Mouse (Mus musculus) ES-CJ7 (cell line): ENCODE data around the gene Cphx1.
"Not testable (repeated sequence)": the region's sequence is repeated elsewhere in the genome, so short reads cannot be mapped to it uniquely, and the experiment has no call there.

Source experiments
- DNase-seq: peaks from one replicate; pipeline ENCODE4 v3.0.0; 2011; ENCODE audit warnings: low read depth, low spot score

Gene Cphx1

DNA sequence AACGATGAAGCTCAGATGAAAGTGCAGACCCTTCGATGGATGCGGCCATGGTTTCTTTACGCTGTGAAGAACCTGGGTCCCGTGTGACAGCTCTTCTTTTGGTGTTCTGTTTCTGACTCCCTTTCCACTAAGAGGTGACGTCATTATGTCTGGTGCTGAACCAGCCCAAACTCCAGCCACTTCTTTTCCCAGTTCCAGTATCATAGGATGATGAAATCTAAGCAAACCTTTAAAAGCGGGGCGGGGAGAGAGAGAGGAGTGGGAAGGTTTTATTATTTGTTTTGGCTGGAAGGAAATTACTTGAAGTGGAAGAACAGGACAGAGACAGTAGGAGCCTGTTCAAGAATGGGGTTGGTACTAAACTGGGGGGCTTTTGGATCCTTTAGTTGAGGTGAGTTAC lies at the start of gene Cphx1:
Gene Cphx1, plus strand, starts transcription at position 301 of the 400 bp plus-strand sequence.
- not testable (repeated sequence) for DNase-seq

DNA sequence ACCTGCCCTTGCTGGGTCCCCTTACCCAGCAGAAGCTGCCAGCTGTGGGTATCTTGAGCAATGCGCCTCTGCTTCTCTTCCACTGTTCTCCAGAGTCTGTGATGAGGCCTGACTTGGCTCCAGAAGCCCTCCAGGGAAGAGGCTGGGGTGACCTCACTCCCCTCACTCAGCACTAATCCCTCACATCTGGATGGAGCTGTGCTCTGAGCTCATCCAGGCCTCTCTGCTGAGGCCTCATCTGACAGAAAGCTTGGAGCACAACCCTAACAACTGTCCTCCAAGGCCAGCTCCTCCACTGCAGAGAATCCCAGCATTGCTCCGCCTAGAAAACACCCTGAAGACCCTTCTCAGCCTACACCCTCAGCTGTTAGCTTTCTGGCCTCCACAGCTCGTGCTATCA lies 43.5 kb upstream of the Cphx1 start:
- not testable (repeated sequence) for DNase-seq

DNA sequence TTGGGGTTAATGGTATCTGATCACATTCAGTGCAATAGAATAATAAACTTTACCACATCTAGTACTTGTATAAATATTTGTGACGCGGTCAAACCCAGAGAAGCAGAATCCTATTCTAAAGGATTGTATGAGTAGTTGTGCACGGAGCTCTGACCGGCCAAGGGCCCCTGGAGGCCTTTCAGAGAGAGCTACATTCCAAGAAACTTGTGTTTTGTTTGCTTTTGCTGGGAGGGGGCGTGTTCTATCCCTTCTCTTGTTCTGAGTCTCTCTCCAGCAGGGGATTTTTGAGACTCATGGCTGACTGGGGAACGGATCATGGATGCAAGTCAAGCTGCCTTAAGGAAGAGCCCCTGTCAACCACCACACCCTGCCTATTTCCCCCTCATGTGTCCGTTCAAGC lies 42.4 kb upstream of the Cphx1 start:
- not testable (repeated sequence) for DNase-seq

DNA sequence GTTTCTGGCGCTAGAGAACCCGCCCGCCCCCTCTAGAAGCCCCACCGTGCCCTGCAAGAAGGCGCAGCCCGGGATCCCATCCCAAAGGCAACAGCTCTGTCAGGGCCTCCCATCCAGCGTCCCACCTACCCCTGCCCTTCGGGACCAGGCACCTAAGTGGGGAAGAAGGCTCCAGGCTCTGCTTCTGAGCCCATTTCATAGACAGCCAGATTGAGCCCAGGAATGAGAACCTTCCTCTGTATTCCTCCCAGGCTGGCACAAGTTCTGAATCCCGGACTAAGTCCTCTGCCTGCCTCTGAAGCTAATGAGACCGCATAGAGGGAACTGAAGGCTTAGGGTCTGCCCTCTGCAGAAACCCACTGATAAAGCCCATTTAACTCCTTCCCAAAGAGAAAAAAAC lies 35.1 kb upstream of the Cphx1 start, which contains the start of gene Plac9a:
Gene Plac9a, minus strand, starts transcription at position 101 of the 400 bp plus-strand sequence.
- DNase-seq, result not testable (repeated sequence)

DNA sequence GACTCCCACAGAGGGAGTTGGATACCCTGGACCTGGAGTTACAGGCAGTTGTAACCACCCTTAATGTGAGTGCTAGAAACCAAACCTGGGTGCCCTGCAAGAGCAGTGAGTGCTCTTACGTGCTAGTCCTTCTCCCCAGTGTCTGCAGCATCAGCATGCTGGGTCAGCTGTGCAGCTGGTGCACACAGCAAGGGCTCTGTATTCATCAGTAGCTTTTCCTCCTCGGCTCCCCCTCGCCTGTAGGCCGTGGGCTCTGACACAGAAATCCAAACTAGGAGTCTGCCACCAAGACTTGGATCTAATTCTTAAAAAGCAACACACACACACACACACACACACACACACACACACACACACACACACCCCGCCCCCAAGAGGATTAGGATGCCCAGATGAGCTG lies 32.9 kb upstream of the Cphx1 start:
- DNase-seq, result not testable (repeated sequence)

DNA sequence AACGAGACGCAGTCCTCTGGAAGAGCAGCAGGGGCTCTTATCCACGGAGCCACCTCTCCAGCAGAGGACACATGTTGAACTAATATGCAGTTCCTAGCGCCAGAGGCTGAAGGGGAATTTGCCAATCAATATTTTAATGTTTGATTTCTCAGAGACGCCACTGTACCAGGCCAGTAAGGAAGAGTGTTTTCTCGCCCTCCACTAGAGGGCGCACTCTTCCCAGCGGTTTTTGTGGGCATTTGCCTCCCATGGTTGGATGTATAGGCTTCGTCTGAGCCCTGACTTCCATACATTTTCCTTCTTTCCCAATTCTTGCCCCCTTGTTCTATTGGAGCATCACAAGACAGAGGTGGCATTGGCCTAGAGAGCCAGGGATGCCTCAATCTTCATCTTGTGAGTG lies 30.8 kb upstream of the Cphx1 start:
- DNase-seq, result not testable (repeated sequence)

DNA sequence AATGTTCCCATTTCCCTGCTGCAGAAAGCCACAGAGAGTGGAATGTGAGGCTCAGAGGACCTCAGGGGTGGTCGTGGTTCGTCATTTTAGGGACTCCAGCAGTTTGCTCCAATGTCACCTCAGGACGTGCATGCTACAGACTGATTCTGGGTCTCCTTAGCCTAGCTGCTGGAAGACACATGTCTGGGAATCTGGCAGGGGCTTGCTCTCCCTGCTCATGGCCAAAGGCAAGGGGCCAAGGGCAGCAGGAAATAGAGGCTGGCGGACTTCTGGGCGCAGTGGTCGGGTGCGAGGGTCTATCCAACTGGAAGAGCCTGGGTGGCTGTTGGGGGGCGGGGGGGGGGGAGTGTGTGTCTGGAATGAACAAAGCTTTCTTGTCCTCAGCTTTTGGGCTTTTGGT lies 29.1 kb upstream of the Cphx1 start:
- DNase-seq, result not testable (repeated sequence)

DNA sequence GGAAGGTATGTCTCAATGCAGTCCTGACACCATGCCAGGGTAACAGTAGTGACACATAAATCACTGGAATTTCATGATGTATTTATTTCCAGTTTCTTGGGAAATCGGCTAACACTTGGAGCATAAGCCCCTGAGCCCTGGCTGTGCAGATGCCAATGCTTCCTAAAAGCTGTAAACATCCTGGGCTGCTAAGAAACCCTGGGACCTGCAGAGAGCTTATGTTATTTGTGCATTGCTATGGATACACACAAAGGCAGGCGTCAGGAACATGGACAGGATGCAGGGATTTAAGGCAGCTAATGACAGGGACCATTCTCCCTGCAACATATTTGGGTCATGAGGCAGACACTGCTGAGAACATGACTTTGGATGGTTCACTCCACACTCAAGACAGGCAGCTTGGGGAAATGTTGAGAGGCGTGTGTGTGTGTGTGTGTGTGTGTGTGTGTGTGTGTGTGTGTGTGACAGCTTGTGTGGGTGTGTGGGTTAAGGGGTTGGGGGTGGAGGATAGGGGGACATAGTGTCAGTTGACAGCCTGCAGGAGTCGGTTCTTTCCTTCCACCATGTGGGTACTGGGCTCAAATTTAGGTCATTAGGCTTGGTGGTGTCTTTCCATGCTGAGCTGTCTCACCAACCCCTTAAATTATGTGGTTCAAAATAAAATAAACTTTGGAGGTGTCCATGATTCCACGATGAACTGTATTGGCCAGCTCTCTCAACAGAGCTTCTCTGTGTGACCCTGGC lies 19.5 kb upstream of the Cphx1 start:
- DNase-seq, result not testable (repeated sequence)

DNA sequence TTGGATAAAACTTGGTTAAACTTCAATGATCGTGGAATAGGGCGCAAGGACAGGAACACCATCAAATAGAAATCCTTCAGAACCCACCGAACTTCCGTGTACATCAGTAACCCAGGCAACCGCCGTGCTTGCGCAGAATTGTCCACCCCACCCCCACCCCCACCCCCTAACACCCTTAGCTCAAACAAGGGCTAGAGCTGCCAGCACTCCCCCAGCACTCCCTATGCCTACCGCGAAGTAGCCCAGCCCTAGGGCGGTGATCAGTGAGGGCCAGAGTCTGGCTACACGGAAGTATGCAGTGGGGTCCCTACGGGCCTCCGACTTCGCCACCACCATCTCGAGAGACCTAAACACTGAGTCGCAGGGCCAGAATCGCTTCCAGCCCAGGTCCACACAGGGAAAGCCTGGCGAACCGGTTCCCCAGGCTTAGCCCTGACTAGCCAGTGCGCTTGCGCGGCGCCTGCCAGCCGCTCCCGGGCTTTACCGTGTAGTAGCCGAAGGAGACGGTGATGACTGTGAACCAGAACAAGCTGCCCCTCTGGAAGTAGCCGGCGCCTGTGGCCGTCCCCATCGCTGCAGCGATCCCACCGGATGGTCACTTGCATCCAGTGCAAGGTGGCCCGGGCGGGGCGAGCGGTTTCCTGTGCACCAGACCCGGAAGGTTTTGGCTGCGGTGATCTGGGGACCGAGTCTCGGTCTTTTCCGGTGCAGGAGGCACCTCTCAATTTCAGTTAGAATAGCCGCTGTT lies 11.1 kb upstream of the Cphx1 start:
- not testable (repeated sequence) for DNase-seq

DNA sequence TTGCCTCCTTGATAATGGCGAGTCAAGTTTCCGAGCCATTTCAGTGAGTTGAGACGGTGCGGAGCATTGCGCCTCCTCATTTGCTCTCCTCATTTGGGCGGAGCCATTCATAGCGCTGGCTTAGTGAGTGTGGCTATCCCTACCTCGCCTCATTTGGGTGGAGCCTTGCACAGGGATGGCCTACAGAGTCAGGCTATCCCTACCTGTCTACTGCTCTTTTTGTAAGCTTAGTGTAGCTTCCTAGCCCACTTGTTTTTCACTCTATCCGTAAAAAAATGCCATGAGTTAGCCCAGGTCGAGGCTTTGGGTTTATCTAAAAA lies 10.6 kb upstream of the Cphx1 start, which contains the start of gene Tmem254a:
Gene Tmem254a, minus strand, starts transcription at position 111 of the 320 bp plus-strand sequence.
- not testable (repeated sequence) for DNase-seq

DNA sequence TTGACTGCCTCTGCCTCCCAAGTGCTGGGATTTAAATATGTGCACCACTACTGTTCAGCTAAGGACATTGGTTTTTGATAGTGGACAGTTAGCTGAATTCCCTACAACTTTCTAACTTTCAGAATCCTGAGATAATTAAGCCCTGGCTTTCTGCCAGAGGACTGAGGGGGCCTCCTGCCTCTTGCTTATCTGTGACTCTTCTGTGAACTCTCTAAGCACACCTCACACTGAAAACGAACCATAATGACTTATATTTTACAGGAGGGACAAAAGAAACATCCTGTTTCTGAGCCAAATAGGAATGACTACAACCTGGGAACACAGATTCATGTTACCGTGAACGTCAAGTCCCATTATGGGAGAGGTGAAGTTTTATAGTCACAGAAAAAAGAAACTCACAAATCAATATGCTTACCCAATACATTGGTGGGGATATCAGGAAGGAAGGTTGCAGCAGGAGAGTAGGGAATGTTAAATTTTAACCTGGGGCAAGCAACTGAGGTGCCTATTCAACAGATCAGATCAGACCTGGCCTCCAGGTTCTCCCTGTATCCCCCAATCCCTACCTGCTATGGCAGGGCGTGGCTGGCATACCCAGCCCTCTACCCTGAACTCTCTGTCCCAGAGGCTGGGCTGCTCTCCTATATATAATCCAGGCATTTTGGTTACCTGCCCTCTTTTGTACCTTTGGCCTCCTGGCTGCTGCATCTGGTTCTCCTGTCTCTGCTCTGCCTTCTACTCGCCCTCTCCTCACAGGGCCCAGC lies 1.1 kb upstream of the Cphx1 start:
- DNase-seq, result not testable (repeated sequence)

DNA sequence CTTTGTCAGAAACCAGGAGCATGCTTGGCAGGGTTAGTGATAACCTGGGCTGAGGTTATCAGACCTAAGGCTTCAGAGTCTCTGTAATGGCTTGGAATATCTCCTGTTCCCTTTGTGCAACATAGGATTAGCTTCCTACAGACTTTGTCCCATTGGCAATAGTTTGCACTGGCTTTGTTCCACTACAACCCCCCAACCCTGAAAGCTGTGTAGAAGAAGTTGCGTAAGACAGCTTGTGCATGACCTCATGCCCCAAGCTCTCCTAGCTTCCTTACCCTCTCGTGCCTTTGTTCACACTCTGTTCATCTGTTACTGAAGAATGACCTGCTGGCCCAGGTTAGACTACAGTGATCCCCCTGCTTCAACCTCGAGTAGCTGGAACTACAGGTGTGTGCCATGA lies 19.8 kb downstream of the Cphx1 start:
- not testable (repeated sequence) for DNase-seq

DNA sequence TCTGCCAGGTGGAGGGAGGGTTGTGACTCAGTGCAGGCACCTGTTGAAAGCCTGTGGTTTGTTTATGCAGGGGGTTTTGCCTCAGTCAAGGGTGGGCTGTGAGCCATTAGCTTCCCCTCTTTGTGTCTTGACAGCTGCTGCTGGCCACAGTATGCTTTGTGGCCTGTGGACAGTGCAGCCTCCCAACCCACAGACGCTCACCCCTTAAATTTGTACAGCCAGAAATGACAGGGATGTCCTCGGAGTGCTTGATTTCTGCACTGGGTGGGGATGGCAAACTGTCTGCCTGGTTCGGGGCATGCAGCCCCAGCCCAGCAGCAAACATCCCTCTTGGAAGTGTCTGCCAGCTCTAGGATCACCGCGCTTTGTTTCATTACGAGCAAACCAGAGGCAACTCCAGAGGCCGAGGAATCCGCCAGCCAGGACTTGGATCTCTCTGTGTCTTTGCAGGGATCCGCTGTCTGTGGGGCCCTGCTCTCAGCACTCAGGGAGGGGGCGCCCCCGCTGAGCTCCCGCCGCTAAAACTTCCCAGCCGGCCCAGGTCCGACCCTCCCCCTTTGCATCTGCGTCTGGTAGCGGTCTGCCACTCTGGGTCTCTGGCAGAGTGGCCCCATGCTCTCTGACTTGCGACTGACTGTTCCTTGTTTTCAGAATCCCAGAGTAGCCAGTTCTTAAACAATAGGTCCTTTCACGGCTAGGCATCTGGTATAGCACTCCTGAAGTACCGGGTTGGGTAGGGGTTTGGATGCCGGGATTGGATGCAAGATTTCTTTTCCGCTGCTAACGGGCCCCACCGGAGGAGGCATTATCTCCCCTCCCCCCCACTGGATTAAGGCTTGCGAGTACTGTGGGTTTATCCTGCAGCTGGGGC lies 40.5 kb downstream of the Cphx1 start, which contains the start of gene Duxbl1:
Gene Duxbl1, plus strand, starts transcription at position 207 of the 871 bp plus-strand sequence.
- DNase-seq, result not testable (repeated sequence)

DNA sequence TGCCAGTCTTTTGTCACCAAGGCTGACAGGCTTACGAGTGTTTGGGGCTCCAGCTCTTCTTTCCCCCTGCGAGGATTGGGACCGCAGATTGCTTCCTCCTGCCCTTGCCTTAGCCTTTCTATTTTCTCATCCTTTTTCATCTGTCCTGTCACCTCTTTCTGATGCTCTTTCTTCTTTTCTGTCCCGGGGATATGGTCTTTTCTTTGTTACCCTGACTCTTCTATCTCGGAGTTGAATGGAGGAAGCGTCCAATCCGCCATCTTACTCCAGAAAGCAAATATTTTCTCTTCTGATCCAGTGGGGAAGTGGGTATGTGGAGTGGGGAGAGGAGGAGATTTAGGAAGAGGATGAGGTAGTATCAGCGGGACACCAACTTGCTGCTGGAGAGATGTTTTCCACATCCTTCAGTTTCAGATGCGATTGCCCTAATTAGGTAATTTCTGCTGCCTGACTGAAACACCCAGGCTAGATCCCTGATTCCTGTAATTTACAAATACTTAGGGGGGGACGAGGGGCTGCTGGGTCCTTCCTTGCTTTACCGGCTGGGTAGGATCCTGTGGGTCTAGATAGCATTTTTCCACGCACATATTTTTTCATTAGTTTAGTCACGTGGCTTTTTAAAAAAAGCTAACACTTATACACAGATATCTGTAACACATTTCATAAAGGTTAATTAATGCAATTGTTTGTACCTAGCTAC lies 41.3 kb downstream of the Cphx1 start:
- not testable (repeated sequence) for DNase-seq

DNA sequence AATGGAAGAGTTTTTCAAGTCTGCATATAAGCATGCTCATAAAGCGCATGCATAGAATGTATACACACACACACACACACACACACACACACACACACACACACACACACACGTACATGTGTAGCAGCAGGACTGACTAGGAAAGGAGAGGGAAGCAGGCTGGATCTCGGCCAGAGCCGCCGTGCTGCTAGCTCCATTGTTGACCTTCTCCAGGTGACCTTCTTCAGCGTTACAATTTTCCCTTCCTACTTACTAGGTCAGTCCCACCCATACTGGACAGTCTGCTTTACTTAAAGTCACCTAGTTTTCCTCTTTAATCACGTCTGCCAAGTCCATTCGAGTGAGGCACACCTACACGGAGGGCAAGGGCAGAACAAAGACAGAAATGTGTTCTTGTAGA lies 43.8 kb downstream of the Cphx1 start:
- not testable (repeated sequence) for DNase-seq
